Mouse (Mus musculus): ENCODE data around the gene Dgcr6.

Gene Dgcr6

GRCm38 (mm10) chr16:18118285-18118684, 65.6 kb downstream of the Dgcr6 start:
- DNase-seq (ENCODE audit: low read depth, low spot score): no peak

GRCm38 (mm10) chr16:18119031-18119730, 66.5 kb downstream of the Dgcr6 start:
- DNase-seq (ENCODE audit: low read depth, low spot score): peak; percentile 26

Measured in retina, adult 2 months (tissue).